Mouse (Mus musculus): ENCODE results near the gene Ints14. TPM values are rescaled to one million over a fixed set of nuclear protein-coding genes. Genes with fewer than 3 reads are reported as not detected.
"Not testable (repeated sequence)": the region's sequence is repeated elsewhere in the genome, so short reads cannot be mapped to it uniquely, and the experiment has no call there.

Gene Ints14
- total RNA-seq, 1 experiment from 2014 or later, result 37.1 TPM

DNA sequence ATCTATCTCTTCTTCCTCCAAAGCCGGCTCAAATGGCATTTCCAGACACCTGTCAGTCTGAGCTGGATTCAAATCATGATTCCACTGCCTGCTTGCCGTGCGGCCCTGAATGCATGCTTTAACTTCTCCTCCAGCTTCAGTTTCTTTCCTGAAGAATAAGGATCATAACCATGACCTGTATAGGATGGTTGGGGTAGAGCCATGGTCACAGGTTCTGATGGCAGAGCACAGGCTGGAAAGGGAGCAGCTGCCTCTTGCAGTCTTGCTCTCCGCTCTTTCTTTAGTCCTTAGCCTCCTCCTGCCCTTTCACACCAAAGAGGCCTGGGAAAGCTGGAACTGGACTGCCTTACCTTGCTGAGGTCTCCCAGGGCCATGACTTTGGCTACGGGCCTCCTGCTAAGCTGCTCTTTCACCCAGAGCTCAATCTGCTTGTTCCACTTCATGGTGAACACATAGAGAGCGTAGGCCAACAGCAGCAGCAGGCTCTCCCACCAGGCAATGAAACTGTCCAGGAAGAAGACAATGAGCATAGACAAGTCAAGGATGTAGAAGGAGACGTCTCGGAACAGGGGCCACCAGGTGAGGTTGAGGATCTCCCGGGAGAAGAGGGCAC is 13.1 kb upstream of the Ints14 start:
- ATAC-seq (replicated peaks; ENCODE audit: low read depth, poor library complexity, severe bottlenecking), result no peak

DNA sequence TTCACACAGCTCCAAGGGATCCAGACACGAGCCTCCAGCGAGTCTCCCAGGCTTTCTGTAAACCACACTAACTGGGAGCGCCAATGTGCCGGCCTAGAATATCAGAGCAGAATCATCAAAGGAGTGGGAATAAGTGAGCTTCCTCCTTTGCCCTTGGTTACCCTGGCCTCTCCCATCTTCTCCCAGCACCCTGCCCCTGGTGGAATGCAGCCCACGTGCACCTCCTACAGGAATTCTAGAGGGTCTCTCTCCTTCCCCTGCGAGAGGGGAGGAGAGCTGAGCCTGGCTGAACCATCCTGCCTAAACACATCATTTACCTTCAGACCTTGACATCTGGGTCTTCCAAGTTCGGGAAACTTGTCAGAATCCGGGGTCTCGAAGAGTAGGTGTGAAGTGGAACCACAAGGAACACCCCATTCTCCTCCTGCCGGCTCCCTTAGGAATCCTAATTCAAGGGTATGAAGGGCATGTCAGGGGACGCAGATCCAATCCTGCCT is 9.5 kb upstream of the Ints14 start, which contains the start of gene Slc24a1:
Gene Slc24a1 (minus strand): TSS at position 447 of the 497 bp plus-strand sequence.
- ATAC-seq (replicated peaks; ENCODE audit: low read depth, poor library complexity, severe bottlenecking), result no peak

DNA sequence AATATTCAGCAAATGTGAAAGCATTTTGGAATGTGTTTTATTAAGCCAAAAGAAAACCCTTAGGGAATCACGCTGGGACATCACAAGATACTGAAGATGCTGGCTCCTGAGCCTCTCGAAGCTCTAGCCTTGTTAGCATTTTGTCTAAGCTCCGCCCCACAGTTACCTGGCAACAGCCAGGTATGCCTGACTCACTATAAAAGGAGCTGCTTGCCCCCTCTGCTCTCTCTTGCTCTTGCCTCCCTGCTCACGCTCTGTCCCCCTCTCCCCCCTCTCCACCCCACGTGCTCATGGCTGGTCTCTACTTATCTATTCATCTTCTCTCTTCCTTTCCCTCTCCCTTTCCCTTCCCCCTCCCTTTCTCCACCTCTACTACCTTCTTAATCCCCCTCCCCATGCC is 8.7 kb upstream of the Ints14 start:
- ATAC-seq (replicated peaks; ENCODE audit: low read depth, poor library complexity, severe bottlenecking), result no peak

DNA sequence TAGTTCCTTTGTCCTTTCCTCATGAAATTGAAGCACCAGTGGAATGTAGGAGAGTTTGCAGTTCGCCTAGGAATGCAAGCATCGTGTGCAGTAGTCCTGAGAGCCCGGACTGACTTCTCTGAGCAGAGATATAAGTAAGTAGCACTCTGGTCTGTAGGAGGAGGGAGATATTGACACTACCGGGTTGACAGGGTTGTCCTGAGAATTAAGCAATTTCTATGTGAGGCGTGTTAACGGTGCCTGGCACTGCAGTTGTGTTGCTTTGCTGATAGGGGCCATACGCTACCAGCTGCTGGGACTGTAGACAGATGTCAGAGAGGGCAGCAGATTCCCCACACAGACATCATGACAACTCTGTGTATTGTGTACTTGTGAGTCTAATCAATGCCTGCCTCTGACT is 7.5 kb upstream of the Ints14 start:
- no peak for ATAC-seq (replicated peaks; ENCODE audit: low read depth, poor library complexity, severe bottlenecking)

DNA sequence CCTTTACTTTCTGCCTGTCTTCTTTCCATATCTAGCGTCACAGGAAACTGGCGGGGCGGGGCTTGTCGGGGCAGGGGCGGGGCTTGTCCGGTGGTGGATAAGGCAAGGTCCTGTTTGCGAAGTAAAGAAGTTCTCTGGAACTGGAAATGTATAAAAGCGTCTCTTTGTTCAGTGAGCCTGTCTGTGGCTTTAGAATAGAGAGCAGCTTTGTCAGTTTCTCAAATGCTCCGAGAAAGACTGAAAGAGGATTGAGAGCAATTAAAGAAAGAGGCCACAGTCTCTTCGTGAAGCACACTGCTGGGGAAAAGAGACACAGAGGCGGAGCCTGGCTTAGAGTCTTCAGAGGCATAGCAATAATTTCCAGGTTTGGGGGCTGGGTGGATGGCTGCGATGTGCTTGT is 4.4 kb upstream of the Ints14 start:
- ATAC-seq (replicated peaks; ENCODE audit: low read depth, poor library complexity, severe bottlenecking), result no peak; the same call in 1 of the 2 replicates

DNA sequence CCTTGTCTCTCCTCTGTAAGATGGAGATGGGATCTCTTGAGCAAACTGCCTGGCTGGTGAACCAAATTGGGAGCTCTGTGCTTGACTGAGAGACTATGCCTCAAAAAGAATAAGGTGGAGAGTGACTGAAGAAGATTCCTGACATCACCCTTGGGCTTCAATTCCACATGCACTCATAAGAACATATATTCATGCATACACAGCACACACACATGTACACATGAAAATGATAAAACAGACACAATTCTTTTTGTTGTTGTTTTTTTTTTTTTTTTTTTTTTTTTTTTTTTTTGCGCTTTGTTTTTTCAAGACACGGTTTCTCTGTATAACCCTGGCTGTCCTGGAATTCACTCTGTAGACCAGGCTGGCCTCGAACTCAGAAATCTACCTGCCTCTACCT is 3.4 kb upstream of the Ints14 start:
- ATAC-seq (replicated peaks; ENCODE audit: low read depth, poor library complexity, severe bottlenecking), result no peak

DNA sequence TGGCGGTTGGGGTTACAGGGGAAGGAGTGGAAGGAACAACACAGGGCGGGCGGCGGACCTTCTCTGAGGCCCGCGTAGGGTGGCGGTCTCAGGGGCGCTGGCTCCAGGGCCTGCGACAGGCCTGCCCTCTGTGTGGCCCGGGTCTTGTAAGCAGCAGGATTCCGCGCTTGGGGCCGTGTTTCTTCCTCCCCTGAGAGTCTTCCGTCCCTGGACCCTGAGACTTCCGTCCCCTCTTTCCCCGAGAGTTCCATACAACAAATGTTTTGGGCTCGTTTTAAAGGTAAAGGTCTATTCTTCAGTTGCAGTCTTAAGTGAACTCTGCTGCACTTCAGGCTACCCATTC is 244 bp downstream of the Ints14 start:
- ATAC-seq (replicated peaks; ENCODE audit: low read depth, poor library complexity, severe bottlenecking), result peak; percentile 63

DNA sequence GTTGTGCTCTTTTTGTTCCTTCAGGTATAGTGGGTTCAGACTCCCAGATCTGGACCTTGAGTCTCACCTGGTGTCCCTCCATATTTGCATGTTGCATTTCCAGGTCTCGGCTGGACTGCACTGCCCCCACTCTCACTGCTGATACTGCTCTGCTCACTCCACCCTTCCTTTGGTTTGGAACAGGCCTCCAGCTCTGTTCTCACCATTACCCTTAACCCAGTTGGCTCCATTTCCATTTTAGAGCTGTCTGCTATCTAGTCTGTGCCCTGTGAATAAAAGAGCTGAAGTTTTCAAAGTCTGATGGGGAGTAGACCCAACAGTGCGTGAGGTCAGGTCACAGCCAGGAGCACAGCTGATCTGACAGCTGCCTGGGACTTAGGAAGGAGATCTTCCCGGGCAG is 19.8 kb downstream of the Ints14 start:
- no peak for ATAC-seq (replicated peaks; ENCODE audit: low read depth, poor library complexity, severe bottlenecking)

DNA sequence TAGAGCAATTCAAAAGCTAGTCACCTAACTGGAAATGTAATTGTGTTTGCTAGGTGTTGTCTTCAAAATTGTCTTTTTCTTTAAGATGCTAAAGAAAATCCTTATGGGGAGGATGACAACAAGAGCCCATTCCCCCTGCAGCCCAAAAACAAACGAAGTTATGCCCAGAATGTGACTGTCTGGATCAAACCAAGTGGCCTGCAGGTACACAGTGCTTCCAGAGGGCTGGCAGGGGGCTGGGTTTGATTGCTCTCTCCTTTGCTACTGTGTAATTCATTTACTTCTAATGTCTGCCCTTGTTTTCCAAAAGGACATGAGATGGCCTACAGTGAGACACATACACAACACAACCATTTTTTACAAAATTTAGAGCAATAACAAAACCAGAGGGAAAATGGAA is 21.2 kb downstream of the Ints14 start:
- no peak for ATAC-seq (replicated peaks; ENCODE audit: low read depth, poor library complexity, severe bottlenecking)

DNA sequence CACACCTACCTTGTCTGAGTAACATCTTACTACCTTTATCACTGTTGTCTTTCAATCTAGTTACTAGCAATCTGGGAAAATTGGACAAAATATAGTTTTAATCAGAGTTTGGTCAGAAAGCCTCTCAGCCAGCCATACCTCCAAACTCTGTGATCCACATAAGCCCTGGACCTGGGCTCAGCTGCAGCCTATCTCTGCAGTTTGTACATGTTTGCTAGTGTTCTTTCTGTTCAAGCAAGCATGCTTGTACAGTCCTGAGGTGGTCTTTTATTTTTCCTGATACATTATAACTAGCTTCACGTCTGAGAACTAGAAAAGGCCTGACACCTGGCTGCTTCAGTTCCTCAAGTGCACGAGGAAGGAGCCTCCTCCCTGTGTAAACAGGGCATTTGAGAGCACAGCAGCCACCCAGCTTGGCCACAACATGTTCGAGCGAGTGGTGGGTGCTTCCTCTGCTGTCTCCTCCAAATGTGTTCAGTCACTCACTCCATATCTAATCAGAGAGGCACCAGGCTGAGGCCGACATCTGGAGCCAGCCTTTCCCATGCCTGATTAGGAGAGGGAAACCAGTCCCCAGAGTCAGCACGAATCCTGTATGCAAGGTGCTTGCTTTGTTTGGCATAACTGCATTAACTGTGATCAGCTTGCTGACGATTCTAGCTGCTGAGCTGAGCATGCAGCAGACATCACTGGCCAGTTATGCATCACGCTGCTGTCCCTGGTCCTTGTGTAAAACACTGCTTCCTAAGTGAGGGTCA is 24.5 kb downstream of the Ints14 start:
- ATAC-seq (replicated peaks; ENCODE audit: low read depth, poor library complexity, severe bottlenecking), result no peak; the same call in 1 of the 2 replicates

DNA sequence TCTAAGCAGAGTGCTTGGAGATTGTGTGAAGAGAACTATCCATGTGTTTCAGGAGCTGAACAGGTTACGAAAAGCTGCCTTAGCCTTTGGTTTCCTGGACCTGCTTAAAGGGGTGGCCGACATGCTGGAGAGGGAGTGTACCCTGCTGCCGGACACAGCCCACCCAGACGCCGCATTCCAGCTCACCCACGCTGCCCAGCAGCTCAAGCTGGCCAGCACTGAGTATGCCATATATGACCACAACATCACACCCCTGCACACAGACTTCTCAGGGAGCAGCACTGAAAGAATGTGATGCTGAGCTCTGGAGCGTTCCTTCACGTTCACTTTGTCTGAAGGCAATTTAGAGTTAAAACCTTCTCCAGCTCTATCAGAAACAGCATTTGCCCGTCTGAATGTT is 25.1 kb downstream of the Ints14 start:
- no peak for ATAC-seq (replicated peaks; ENCODE audit: low read depth, poor library complexity, severe bottlenecking)

DNA sequence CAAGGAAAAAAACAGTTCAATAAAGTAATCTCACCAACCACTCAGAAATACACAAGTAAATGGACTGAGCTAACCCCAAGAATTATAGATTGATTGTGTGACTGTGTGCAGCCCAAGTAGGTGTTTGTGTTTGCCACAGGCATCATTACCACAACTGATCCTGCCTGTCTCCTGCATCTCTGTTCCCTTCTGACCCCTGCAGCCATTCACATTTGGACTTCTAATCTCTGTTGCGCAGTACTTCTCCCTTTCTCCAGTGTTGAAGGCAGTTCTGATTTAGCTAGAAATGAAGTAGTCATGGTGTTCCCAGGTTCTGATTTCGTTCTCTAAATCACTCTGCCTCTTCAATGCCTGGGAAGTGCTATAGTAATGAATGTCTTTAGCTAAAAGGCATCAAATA is 26.9 kb downstream of the Ints14 start:
- no peak for ATAC-seq (replicated peaks; ENCODE audit: low read depth, poor library complexity, severe bottlenecking)

DNA sequence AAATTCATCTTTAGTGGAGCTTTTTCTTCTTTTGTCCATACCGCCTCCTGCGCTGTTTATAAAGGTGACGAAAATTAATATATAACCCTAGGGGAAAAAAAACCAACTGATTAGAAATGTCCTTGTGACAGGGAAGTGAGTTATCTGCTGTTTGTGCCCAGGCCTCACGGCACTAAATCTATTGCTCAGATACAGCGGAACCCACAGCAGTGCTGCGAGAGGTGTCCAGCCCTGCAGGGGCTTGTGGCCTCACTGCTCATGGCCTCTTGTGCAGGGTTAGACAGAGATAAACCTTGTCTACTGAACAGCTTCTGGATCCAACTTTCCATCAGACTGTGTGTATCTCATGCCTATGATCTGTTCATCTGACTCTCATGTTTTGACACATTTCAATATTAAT is 27.7 kb downstream of the Ints14 start:
- ATAC-seq (replicated peaks; ENCODE audit: low read depth, poor library complexity, severe bottlenecking), result no peak

DNA sequence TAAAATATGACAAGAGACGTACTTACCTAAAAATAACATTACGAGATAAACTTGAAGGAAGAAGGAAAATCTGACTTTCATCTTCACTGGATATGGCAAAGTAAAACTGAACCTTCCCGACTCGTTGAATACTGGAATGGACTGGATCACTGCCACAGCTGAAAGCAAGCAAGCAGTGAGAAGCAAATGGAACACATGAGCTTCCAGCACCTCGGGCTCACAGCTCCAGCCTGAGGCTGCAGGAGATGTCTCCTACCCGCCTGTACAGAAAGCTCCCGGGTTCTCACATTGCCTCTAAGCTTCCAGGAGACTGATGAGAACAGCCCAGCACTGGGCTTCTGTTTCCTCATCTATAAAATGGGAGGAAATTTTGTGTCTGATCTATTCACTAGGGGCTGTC is 29.6 kb downstream of the Ints14 start:
- no peak for ATAC-seq (replicated peaks; ENCODE audit: low read depth, poor library complexity, severe bottlenecking)

DNA sequence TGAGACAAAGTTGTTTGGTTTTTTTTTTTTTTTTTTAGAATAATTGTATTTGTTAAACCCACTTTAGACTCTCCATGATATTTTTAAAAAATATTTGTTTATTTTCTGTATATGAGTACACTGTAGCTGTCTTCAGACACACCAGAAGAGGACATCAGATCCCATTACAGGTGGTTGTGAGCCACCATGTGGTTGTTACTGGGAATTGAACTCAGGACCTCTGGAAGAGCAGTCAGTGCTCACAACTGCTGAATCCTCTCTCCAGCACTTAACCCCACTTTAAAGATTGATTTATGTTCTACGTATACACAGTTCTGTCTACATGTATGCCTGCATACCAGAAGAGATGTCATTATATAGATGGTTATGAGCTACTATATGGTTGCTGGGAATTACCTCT is 34.8 kb downstream of the Ints14 start:
- not testable (repeated sequence) for ATAC-seq (replicated peaks; ENCODE audit: low read depth, poor library complexity, severe bottlenecking)

DNA sequence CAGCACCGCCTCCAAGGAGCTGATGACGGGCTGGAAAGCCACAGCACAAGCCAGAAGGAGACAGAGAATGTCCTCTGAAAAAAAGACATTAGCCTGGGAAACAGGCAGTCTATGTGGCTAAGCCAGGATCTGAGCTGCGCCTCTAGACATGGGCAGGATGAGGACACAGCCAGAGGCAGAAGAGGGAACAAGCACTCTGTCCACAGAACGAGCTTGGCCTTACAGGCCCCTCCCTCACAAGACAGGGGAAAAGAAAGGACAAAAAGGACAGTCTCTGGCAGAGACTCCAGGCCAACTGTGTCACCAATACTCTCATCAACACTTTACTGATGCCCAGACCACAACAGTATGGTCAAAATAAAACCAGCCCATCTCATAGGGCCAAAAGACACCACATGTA is 40.8 kb downstream of the Ints14 start:
- ATAC-seq (replicated peaks; ENCODE audit: low read depth, poor library complexity, severe bottlenecking), result no peak

DNA sequence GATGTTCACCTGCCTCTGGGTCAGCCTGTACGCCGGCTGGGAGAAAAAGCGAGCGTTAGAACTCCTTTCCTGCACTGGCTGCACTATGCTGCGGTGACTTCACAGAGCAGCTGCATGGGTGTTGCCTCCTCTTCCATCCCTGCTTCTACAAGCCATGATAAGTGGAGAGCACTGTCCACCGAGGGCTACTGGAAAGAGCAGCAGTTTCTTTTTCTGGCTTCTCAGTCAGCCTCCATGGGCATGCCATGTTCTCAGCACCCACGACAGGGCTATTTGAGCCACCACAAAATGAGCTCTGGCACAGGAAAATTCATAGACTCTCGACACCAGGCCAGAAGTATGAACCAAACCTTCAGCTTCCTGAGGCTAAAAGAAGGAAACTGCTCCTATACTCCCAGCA is 45.0 kb downstream of the Ints14 start:
- ATAC-seq (replicated peaks; ENCODE audit: low read depth, poor library complexity, severe bottlenecking), result no peak

DNA sequence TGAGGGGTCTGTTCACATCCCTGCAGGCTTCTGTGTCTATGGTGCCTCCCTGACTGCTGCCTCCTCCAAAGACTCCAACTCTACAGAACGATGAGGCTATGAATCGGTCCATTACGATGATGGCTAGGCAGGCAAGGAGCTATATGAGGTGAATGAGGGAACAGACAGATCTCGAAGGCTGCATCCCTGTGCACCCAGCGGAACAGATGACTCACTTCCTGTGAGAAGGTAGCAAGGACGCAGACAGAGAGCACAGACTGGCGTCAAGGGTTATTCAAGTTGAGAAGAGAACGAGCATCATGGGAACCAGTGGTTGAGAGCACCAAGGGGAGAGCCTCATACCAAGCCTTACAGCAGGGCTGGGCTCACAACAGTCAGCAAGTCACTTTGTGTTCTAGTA is 49.9 kb downstream of the Ints14 start:
- no peak for ATAC-seq (replicated peaks; ENCODE audit: low read depth, poor library complexity, severe bottlenecking)

DNA sequence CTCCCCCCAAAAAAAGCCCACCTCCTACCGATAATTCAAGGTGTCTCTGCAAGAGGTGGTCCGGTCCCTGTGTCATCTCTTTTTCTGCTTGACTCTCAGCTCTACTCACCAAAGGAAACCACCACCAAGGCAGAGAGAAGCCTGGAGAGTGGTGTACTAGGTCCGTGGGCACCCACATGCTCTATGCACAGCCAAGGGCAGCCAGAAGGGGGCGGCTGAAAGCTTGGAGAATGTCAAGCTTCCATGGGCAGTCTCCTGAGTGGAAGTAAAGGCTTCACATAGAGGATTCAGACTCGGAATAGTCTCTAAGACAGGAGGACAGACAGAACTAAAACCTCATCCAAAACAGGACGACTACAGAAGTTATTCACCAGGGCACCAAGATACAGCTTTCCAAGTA is 50.6 kb downstream of the Ints14 start:
- peak; percentile 50; the same call in 1 of the 2 replicates for ATAC-seq (replicated peaks; ENCODE audit: low read depth, poor library complexity, severe bottlenecking)

DNA sequence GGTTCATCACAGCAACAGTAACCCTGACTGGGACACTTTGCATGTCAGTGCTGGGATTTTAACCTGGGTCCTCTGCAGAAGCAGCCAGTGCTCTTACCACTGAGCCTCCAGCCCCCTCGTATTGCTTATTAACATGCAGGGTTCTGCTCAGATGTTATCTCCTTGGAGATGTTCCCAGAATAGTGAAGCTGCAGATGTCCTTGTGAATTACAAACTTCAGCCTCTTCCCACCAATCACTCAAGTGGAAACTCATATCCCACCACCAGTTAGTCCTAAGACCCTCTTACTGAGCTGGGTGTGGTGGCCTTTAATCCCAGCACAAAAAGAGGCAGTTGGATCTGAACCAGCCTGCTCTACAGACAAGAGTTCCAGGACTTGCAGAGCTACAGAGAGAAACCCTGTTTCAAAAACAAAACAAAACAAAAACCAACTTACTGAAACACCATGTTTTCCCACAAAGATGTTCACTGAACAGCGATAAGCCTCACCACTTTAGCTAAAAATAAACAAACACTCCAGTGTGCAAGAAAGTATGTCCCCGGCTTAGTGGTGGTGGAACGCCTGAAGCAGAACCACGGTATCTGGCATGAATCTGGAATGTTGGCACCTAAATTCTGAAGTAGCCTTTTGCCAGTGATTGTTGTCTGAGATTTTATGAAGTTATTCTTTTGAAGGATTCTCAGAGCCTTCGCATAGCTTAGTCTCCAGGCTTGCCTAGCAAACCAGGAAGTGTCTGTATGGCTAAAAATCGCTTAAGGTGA is 54.9 kb downstream of the Ints14 start:
- ATAC-seq (replicated peaks; ENCODE audit: low read depth, poor library complexity, severe bottlenecking), result no peak
